Mouse (Mus musculus): Measurements from ENCODE around the gene Miga1. TPM values are rescaled to one million over a fixed set of nuclear protein-coding genes. Genes with fewer than 3 reads are reported as not detected.
A peak's percentile ranks its signal among the peaks of the same experiment; 100 is the strongest.

The Miga1 gene
- polyA plus RNA-seq, 2 experiments, result 3.0 to 3.4 TPM

GRCm38 (mm10) chr3:152350431-152350830, 10.2 kb upstream of the Miga1 start:
- DNase-seq (ENCODE audit: low read depth in 3 of 3, low spot score in 3 of 3), result no peak
- Histone ChIP-seq H3K27me3 (ENCODE audit: control insufficient read depth, insufficient read depth, low read length) (no peaks in the 10 kb centered on the region), H3K27ac (no peak overlapping the region), H3K4me2 (ENCODE audit: low read depth) (no peak overlapping the region), H3K4me1 (replicated peaks; ENCODE audit: control insufficient read depth in 2 of 2, insufficient read depth in 2 of 2, low read length in 1 of 2) (peaks cover 14 to 34% of the 10 kb centered on the region in 2 experiments), H3K36me3 (replicated peaks; ENCODE audit: control insufficient read depth, insufficient read depth, low read depth) (no peaks in the 10 kb centered on the region), H3K9me3 (ENCODE audit: control insufficient read depth, low read length) (no peaks in the 10 kb centered on the region), H3K9ac (replicated peaks) (no peak overlapping the region), H3K4me3 (ENCODE audit: insufficient read depth in 1 of 2, low read depth in 2 of 2, low read length in 2 of 2) (no peak overlapping the region)
- ATAC-seq (ENCODE audit: insufficient read depth), result no peak
- no peak for TF ChIP-seq EP300 (IDR thresholded peaks at IDR 0.05; ENCODE audit: low read depth)
- no peak for TF ChIP-seq CTCF (IDR thresholded peaks at IDR 0.05; ENCODE audit: low read depth)
- 60% methylated on average over 3 of the region's 3 CpGs for WGBS (ENCODE audit: insufficient replicate concordance)

DNA sequence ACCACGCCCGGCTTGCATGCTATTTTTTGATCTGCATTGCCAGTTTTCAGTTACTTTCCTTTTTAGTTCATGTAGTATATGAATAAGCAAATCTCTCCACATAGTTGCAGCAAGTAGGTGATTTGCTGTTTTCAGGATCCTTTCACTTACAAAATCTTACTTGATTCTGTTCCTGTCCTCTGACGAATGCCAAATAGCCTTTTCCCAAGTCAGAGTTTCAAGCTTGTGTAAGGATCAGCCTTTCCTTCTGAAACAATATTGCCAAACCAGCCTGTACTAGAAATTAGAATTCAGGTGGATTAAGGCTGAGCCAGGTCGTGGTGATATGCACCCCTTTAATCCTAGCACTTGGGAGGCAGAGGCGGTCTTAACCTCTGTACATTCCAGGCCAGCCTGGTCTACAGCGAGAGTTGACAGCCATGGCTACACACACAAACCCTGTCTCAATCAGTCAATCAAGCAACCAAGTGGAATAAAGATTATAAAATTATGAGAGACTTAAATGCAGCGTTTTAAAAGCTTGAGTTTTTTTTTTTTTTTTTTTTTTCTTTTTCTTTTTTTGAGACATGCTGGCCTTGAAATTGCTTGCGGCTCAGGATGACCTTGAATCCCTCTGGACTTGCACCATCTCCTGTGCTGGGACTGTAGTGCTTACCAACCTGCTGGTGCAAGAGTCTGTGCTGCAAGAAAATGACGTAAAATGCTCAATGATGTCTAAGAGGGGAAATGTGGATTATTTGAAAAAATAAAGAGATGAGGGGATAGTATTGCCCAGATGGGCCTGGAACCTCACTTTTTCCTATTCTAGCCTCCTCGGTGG, 8.0 kb upstream of the Miga1 start:
- no peak for DNase-seq (ENCODE audit: low read depth in 3 of 3, low spot score in 3 of 3)

DNA sequence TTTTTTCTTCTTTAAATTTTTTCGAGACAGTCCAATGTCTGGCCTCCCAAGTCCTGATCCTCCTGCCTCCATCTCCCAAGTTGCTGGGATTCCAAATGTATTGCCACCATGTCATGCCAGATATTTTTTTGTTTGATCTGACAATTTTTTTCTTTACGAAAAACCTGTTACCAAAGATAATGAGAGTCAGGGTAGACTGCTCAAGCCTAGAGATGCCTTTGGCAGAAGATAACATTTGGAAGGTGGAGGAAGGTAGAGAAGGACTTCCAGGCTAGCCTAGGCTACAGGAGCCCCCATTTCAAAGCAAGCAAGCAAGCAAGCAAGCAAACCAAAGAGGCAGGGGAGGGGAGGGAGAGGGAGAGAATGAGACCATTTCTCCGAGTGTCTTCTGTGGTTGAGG, 7.0 kb upstream of the Miga1 start:
- WGBS (ENCODE audit: insufficient replicate concordance), result 13% methylated on average over 3 of the region's 3 CpGs
- Histone ChIP-seq H3K4me2 (ENCODE audit: low read depth) (peak overlapping the region; percentile 76), H3K4me3 (ENCODE audit: insufficient read depth in 1 of 2, low read depth in 2 of 2, low read length in 2 of 2) (peak overlapping the region; percentile 75 to 91), H3K27me3 (ENCODE audit: control insufficient read depth, insufficient read depth, low read length) (no peaks in the 10 kb centered on the region), H3K9ac (replicated peaks) (peak overlapping the region; percentile 85), H3K9me3 (ENCODE audit: control insufficient read depth, low read length) (no peaks in the 10 kb centered on the region), H3K27ac (peak overlapping the region; percentile 72), H3K36me3 (replicated peaks; ENCODE audit: control insufficient read depth, insufficient read depth, low read depth) (no peaks in the 10 kb centered on the region), H3K4me1 (replicated peaks; ENCODE audit: control insufficient read depth in 2 of 2, insufficient read depth in 2 of 2, low read length in 1 of 2) (peaks cover 12 to 24% of the 10 kb centered on the region in 2 experiments)
- peak in 2 of 3 experiments; percentile 55 to 60 for DNase-seq (ENCODE audit: low read depth in 3 of 3, low spot score in 3 of 3)
- peak; percentile 47; the same call in 1 of the 2 replicates for ATAC-seq (ENCODE audit: insufficient read depth)
- no peak for TF ChIP-seq CTCF (IDR thresholded peaks at IDR 0.05; ENCODE audit: low read depth)
- TF ChIP-seq EP300 (IDR thresholded peaks at IDR 0.05; ENCODE audit: low read depth), result peak; percentile 51

More for the DNA sequence above, 8.0 kb upstream of the Miga1 start:
- TF ChIP-seq CTCF (IDR thresholded peaks at IDR 0.05; ENCODE audit: low read depth), result no peak
- no peak for TF ChIP-seq EP300 (IDR thresholded peaks at IDR 0.05; ENCODE audit: low read depth)
- no peak for ATAC-seq (ENCODE audit: insufficient read depth)
- Histone ChIP-seq H3K4me3 (ENCODE audit: insufficient read depth in 1 of 2, low read depth in 2 of 2, low read length in 2 of 2) (peak overlapping the region in 1 of 2 experiments; percentile 75; a peak in 1 of 4 replicates), H3K27me3 (ENCODE audit: control insufficient read depth, insufficient read depth, low read length) (no peaks in the 10 kb centered on the region), H3K36me3 (replicated peaks; ENCODE audit: control insufficient read depth, insufficient read depth, low read depth) (no peaks in the 10 kb centered on the region), H3K27ac (no peak overlapping the region), H3K9me3 (ENCODE audit: control insufficient read depth, low read length) (no peaks in the 10 kb centered on the region), H3K9ac (replicated peaks) (no peak overlapping the region), H3K4me1 (replicated peaks; ENCODE audit: control insufficient read depth in 2 of 2, insufficient read depth in 2 of 2, low read length in 1 of 2) (peaks cover 12 to 31% of the 10 kb centered on the region in 2 experiments), H3K4me2 (ENCODE audit: low read depth) (peak overlapping the region; percentile 76)
- WGBS (ENCODE audit: insufficient replicate concordance), result 79% methylated on average over 10 of the region's 10 CpGs

DNA sequence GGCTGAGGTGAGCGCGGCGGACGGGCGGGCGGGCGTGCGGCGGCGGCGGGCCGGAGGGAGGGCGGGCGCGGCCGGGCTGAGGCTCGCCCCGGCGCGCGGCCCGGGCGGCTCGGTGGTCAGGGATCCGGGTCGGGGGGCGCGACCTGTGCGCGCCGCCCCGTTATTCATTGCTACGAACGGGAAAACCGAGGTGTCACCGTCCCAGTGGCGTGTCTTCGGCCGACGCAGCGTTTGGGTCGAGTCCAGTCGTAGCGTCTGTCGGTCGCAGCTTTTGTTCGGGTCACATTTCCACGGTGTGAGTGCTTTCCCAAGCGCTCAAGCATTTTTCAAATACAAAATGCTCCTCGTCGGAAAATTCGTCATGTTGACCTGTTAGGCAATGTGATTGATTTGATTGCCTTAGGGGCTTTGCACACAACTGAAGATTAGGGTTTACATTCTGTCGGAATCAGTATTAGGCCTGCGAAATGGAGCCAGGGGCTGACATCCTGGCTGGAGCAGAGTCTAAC, 6.5 kb upstream of the Miga1 start:
- Histone ChIP-seq H3K36me3 (replicated peaks; ENCODE audit: control insufficient read depth, insufficient read depth, low read depth) (no peaks in the 10 kb centered on the region), H3K4me2 (ENCODE audit: low read depth) (peak overlapping the region; percentile 76), H3K4me3 (ENCODE audit: insufficient read depth in 1 of 2, low read depth in 2 of 2, low read length in 2 of 2) (peak overlapping the region; percentile 75 to 91), H3K27me3 (ENCODE audit: control insufficient read depth, insufficient read depth, low read length) (no peaks in the 10 kb centered on the region), H3K9ac (replicated peaks) (peak overlapping the region; percentile 85), H3K27ac (peak overlapping the region; percentile 72), H3K4me1 (replicated peaks; ENCODE audit: control insufficient read depth in 2 of 2, insufficient read depth in 2 of 2, low read length in 1 of 2) (peaks cover 12 to 22% of the 10 kb centered on the region in 2 experiments), H3K9me3 (ENCODE audit: control insufficient read depth, low read length) (no peaks in the 10 kb centered on the region)
- under 1% methylated on average over 54 of the region's 54 CpGs for WGBS (ENCODE audit: insufficient replicate concordance)
- DNase-seq (ENCODE audit: low read depth in 3 of 3, low spot score in 3 of 3), result peak in 1 of 3 experiments; percentile 29
- TF ChIP-seq CTCF (IDR thresholded peaks at IDR 0.05; ENCODE audit: low read depth) (no peak), EP300 (IDR thresholded peaks at IDR 0.05; ENCODE audit: low read depth) (no peak)
- ATAC-seq (ENCODE audit: insufficient read depth), result peak; percentile 79; the same call in 1 of the 2 replicates

Data from liver, embryonic 14.5 days (tissue).